Mouse (Mus musculus): ENCODE results near the gene Pfdn6. TPM values are rescaled to one million over a fixed set of nuclear protein-coding genes. Genes with fewer than 3 reads are reported as not detected.
"Not testable (repeated sequence)": the region's sequence is repeated elsewhere in the genome, so short reads cannot be mapped to it uniquely, and the experiment has no call there.

Gene Pfdn6
- polyA plus RNA-seq (2014; fragmentation: Nextera tagmentation; extraction: Ambion mirVana) = 208 and 212 TPM in 2 replicates

- no peaks in the 10 kb centered on the region for H3K27me3 ChIP-seq (ENCODE audit: control insufficient read depth, insufficient read depth, low read length)
- H3K4me2 ChIP-seq (ENCODE audit: low read depth, severe bottlenecking) = peak within 1 kb of the TSS; percentile 96
- peak within 1 kb of the TSS; percentile 73 for H3K9ac ChIP-seq (ENCODE audit: low read length)
- ATAC-seq (ENCODE audit: insufficient number of reproducible peaks, low FRiP score, low TSS enrichment, low read depth) (peak; percentile 78), DNase-seq (ENCODE audit: low spot score) (peak; percentile 87)
- peaks cover 23% of the 10 kb centered on the region for H3K36me3 ChIP-seq (ENCODE audit: control insufficient read depth, insufficient read depth, low read length)
- H3K27ac ChIP-seq (replicated peaks; ENCODE audit: low read depth, low read length) = no peak within 1 kb of the TSS
- under 1% methylated on average over 36 of the region's 36 CpGs for WGBS
- H3K9me3 ChIP-seq (ENCODE audit: control insufficient read depth, low read length) = no peaks in the 10 kb centered on the region
- H3K4me1 ChIP-seq (ENCODE audit: control insufficient read depth, insufficient read depth, low read length) = peaks cover 11% of the 10 kb centered on the region
- H3K4me3 ChIP-seq (ENCODE audit: low read depth, low read length) = peak within 1 kb of the TSS; percentile 93
These were observed at the start of gene Pfdn6, which contains the start of gene Wdr46 for GRCm38 (mm10) chr17:33940206-33940805. Pfdn6 (minus strand) TSS chr17:33940343. Wdr46 (plus strand) TSS chr17:33940660.

GRCm38 (mm10) chr17:33982136-33982535 lies 42.0 kb upstream of the Pfdn6 start:
- Histone ChIP-seq H3K4me2 (ENCODE audit: low read depth, severe bottlenecking) (peak overlapping the region; percentile 49; the same call in 1 of the 2 replicates), H3K27me3 (ENCODE audit: control insufficient read depth, insufficient read depth, low read length) (peaks cover 25% of the 10 kb centered on the region)
- not testable (repeated sequence) for ATAC-seq (ENCODE audit: insufficient number of reproducible peaks, low FRiP score, low TSS enrichment, low read depth); H3K36me3 ChIP-seq (ENCODE audit: control insufficient read depth, insufficient read depth, low read length); H3K9ac ChIP-seq (ENCODE audit: low read length); H3K4me1 ChIP-seq (ENCODE audit: control insufficient read depth, insufficient read depth, low read length); H3K27ac ChIP-seq (replicated peaks; ENCODE audit: low read depth, low read length); H3K4me3 ChIP-seq (ENCODE audit: low read depth, low read length); H3K9me3 ChIP-seq (ENCODE audit: control insufficient read depth, low read length)
- DNase-seq (ENCODE audit: low spot score) = peak; percentile 79
- WGBS = 14% methylated on average over 8 of the region's 8 CpGs

- Histone ChIP-seq H3K27ac (replicated peaks; ENCODE audit: low read depth, low read length) (peak overlapping the region; percentile 59; the same call in 1 of the 2 replicates), H3K9ac (ENCODE audit: low read length) (peak overlapping the region; percentile 61), H3K27me3 (ENCODE audit: control insufficient read depth, insufficient read depth, low read length) (peaks cover 29% of the 10 kb centered on the region), H3K4me2 (ENCODE audit: low read depth, severe bottlenecking) (peak overlapping the region; percentile 49), H3K4me3 (ENCODE audit: low read depth, low read length) (peak overlapping the region; percentile 43)
- ATAC-seq (ENCODE audit: insufficient number of reproducible peaks, low FRiP score, low TSS enrichment, low read depth) = peak; percentile 92
- not testable (repeated sequence) for H3K4me1 ChIP-seq (ENCODE audit: control insufficient read depth, insufficient read depth, low read length); H3K36me3 ChIP-seq (ENCODE audit: control insufficient read depth, insufficient read depth, low read length); H3K9me3 ChIP-seq (ENCODE audit: control insufficient read depth, low read length)
- peak; percentile 96 for DNase-seq (ENCODE audit: low spot score)
- WGBS = 1% methylated on average over 27 of the region's 27 CpGs
These were observed 41.2 kb upstream of the Pfdn6 start for GRCm38 (mm10) chr17:33981192-33981909.

GRCm38 (mm10) chr17:33980181-33981035 lies 40.3 kb upstream of the Pfdn6 start:
- H3K9me3 ChIP-seq (ENCODE audit: control insufficient read depth, low read length) = no peaks in the 10 kb centered on the region
- WGBS = 77% methylated on average over 19 of the region's 19 CpGs
- H3K4me1 ChIP-seq (ENCODE audit: control insufficient read depth, insufficient read depth, low read length) = peaks cover 8% of the 10 kb centered on the region; the same call in 1 of the 2 replicates
- DNase-seq (ENCODE audit: low spot score) (no peak), ATAC-seq (ENCODE audit: insufficient number of reproducible peaks, low FRiP score, low TSS enrichment, low read depth) (no peak)
- no peaks in the 10 kb centered on the region for H3K36me3 ChIP-seq (ENCODE audit: control insufficient read depth, insufficient read depth, low read length)
- H3K27ac ChIP-seq (replicated peaks; ENCODE audit: low read depth, low read length) = no peak overlapping the region
- peaks cover 30% of the 10 kb centered on the region for H3K27me3 ChIP-seq (ENCODE audit: control insufficient read depth, insufficient read depth, low read length)
- H3K9ac ChIP-seq (ENCODE audit: low read length) = no peak overlapping the region; the same call in 1 of the 2 replicates
- H3K4me2 ChIP-seq (ENCODE audit: low read depth, severe bottlenecking) = no peak overlapping the region
- no peak overlapping the region for H3K4me3 ChIP-seq (ENCODE audit: low read depth, low read length)

GRCm38 (mm10) chr17:33979512-33980050 lies 39.4 kb upstream of the Pfdn6 start:
- no peak overlapping the region for H3K9ac ChIP-seq (ENCODE audit: low read length)
- no peak overlapping the region for H3K27ac ChIP-seq (replicated peaks; ENCODE audit: low read depth, low read length)
- H3K27me3 ChIP-seq (ENCODE audit: control insufficient read depth, insufficient read depth, low read length) = peaks cover 30% of the 10 kb centered on the region
- H3K4me2 ChIP-seq (ENCODE audit: low read depth, severe bottlenecking) = no peak overlapping the region
- no peaks in the 10 kb centered on the region for H3K9me3 ChIP-seq (ENCODE audit: control insufficient read depth, low read length)
- 79% methylated on average over 6 of the region's 6 CpGs for WGBS
- ATAC-seq (ENCODE audit: insufficient number of reproducible peaks, low FRiP score, low TSS enrichment, low read depth) (no peak), DNase-seq (ENCODE audit: low spot score) (no peak)
- H3K4me1 ChIP-seq (ENCODE audit: control insufficient read depth, insufficient read depth, low read length) = peaks cover 8% of the 10 kb centered on the region; the same call in 1 of the 2 replicates
- H3K36me3 ChIP-seq (ENCODE audit: control insufficient read depth, insufficient read depth, low read length) = no peaks in the 10 kb centered on the region
- H3K4me3 ChIP-seq (ENCODE audit: low read depth, low read length) = no peak overlapping the region

- no peak overlapping the region for H3K27ac ChIP-seq (replicated peaks; ENCODE audit: low read depth, low read length)
- peaks cover 8% of the 10 kb centered on the region; the same call in 1 of the 2 replicates for H3K4me1 ChIP-seq (ENCODE audit: control insufficient read depth, insufficient read depth, low read length)
- DNase-seq (ENCODE audit: low spot score) (peak; percentile 40), ATAC-seq (ENCODE audit: insufficient number of reproducible peaks, low FRiP score, low TSS enrichment, low read depth) (no peak)
- no peaks in the 10 kb centered on the region for H3K9me3 ChIP-seq (ENCODE audit: control insufficient read depth, low read length)
- 2% methylated on average over 17 of the region's 17 CpGs for WGBS
- H3K27me3 ChIP-seq (ENCODE audit: control insufficient read depth, insufficient read depth, low read length) = peaks cover 30% of the 10 kb centered on the region
- H3K36me3 ChIP-seq (ENCODE audit: control insufficient read depth, insufficient read depth, low read length) = no peaks in the 10 kb centered on the region
- peak overlapping the region; percentile 49 for H3K9ac ChIP-seq (ENCODE audit: low read length)
- H3K4me3 ChIP-seq (ENCODE audit: low read depth, low read length) = peak overlapping the region; percentile 26
- H3K4me2 ChIP-seq (ENCODE audit: low read depth, severe bottlenecking) = peak overlapping the region; percentile 54
These were observed 38.5 kb upstream of the Pfdn6 start for GRCm38 (mm10) chr17:33978631-33979031.

GRCm38 (mm10) chr17:33977861-33978557 lies 37.9 kb upstream of the Pfdn6 start:
- peaks cover 8% of the 10 kb centered on the region; the same call in 1 of the 2 replicates for H3K4me1 ChIP-seq (ENCODE audit: control insufficient read depth, insufficient read depth, low read length)
- peak overlapping the region; percentile 49 for H3K9ac ChIP-seq (ENCODE audit: low read length)
- DNase-seq (ENCODE audit: low spot score) (no peak), ATAC-seq (ENCODE audit: insufficient number of reproducible peaks, low FRiP score, low TSS enrichment, low read depth) (no peak)
- H3K4me2 ChIP-seq (ENCODE audit: low read depth, severe bottlenecking) = peak overlapping the region; percentile 54
- no peak overlapping the region for H3K27ac ChIP-seq (replicated peaks; ENCODE audit: low read depth, low read length)
- peaks cover 30% of the 10 kb centered on the region for H3K27me3 ChIP-seq (ENCODE audit: control insufficient read depth, insufficient read depth, low read length)
- no peaks in the 10 kb centered on the region for H3K36me3 ChIP-seq (ENCODE audit: control insufficient read depth, insufficient read depth, low read length)
- no peaks in the 10 kb centered on the region for H3K9me3 ChIP-seq (ENCODE audit: control insufficient read depth, low read length)
- 2% methylated on average over 57 of the region's 57 CpGs for WGBS
- H3K4me3 ChIP-seq (ENCODE audit: low read depth, low read length) = peak overlapping the region; percentile 26

Data from limb, embryonic 11.5 days (tissue).